Mouse (Mus musculus): ENCODE measurements around the gene Prox2. TPM values are rescaled to one million over a fixed set of nuclear protein-coding genes. Genes with fewer than 3 reads are reported as not detected.

The Prox2 gene
- polyA plus RNA-seq, 2 experiments, result 2.5 to 3.2 TPM

GRCm38 (mm10) chr12:85084257-85084656 lies 26.3 kb downstream of the Prox2 start:
- WGBS, result 86% methylated on average over 2 of the region's 2 CpGs
- Histone ChIP-seq H3K9ac (ENCODE audit: low read depth, low read length, severe bottlenecking) (no peak overlapping the region), H3K27me3 (ENCODE audit: control insufficient read depth, insufficient read depth, low read length) (no peaks in the 10 kb centered on the region), H3K4me1 (ENCODE audit: control insufficient read depth, insufficient read depth, low read length) (no peaks in the 10 kb centered on the region), H3K9me3 (ENCODE audit: control insufficient read depth, low read length) (no peaks in the 10 kb centered on the region), H3K36me3 (ENCODE audit: control insufficient read depth, insufficient read depth, low read length) (peaks cover 28% of the 10 kb centered on the region), H3K4me2 (replicated peaks; ENCODE audit: low read depth, low read length, severe bottlenecking) (no peak overlapping the region), H3K4me3 (replicated peaks; ENCODE audit: low read length) (no peak overlapping the region), H3K27ac (replicated peaks; ENCODE audit: low read depth, low read length) (no peak overlapping the region)
- no peak for DNase-seq (ENCODE audit: low spot score)
- no peak for ATAC-seq (ENCODE audit: low FRiP score, low read depth)
- TF ChIP-seq POLR2A (IDR thresholded peaks at IDR 0.05; ENCODE audit: borderline replicate concordance, extremely low read depth, insufficient read depth, insufficient read length), result no peak

- Histone ChIP-seq H3K4me1 (ENCODE audit: control insufficient read depth, insufficient read depth, low read length) (no peaks in the 10 kb centered on the region), H3K27ac (replicated peaks; ENCODE audit: low read depth, low read length) (no peak overlapping the region), H3K4me2 (replicated peaks; ENCODE audit: low read depth, low read length, severe bottlenecking) (no peak overlapping the region), H3K36me3 (ENCODE audit: control insufficient read depth, insufficient read depth, low read length) (peaks cover 33% of the 10 kb centered on the region), H3K9me3 (ENCODE audit: control insufficient read depth, low read length) (no peaks in the 10 kb centered on the region), H3K4me3 (replicated peaks; ENCODE audit: low read length) (no peak overlapping the region), H3K27me3 (ENCODE audit: control insufficient read depth, insufficient read depth, low read length) (no peaks in the 10 kb centered on the region), H3K9ac (ENCODE audit: low read depth, low read length, severe bottlenecking) (no peak overlapping the region)
- WGBS, result 82% methylated on average over 3 of the region's 3 CpGs
- no peak for DNase-seq (ENCODE audit: low spot score)
- no peak for TF ChIP-seq POLR2A (IDR thresholded peaks at IDR 0.05; ENCODE audit: borderline replicate concordance, extremely low read depth, insufficient read depth, insufficient read length)
- no peak for ATAC-seq (ENCODE audit: low FRiP score, low read depth)
Observed at GRCm38 (mm10) chr12:85077100-85077499, 33.5 kb downstream of the Prox2 start.

GRCm38 (mm10) chr12:85071043-85071442 lies 39.5 kb downstream of the Prox2 start:
- peaks cover 71% of the 10 kb centered on the region for H3K36me3 ChIP-seq (ENCODE audit: control insufficient read depth, insufficient read depth, low read length)
- no peaks in the 10 kb centered on the region for H3K4me1 ChIP-seq (ENCODE audit: control insufficient read depth, insufficient read depth, low read length)
- no peak for TF ChIP-seq POLR2A (IDR thresholded peaks at IDR 0.05; ENCODE audit: borderline replicate concordance, extremely low read depth, insufficient read depth, insufficient read length)
- H3K9ac ChIP-seq (ENCODE audit: low read depth, low read length, severe bottlenecking), result no peak overlapping the region
- DNase-seq (ENCODE audit: low spot score), result no peak
- no peak overlapping the region for H3K27ac ChIP-seq (replicated peaks; ENCODE audit: low read depth, low read length)
- H3K9me3 ChIP-seq (ENCODE audit: control insufficient read depth, low read length), result no peaks in the 10 kb centered on the region
- no peak overlapping the region for H3K4me3 ChIP-seq (replicated peaks; ENCODE audit: low read length)
- ATAC-seq (ENCODE audit: low FRiP score, low read depth), result no peak
- no peaks in the 10 kb centered on the region for H3K27me3 ChIP-seq (ENCODE audit: control insufficient read depth, insufficient read depth, low read length)
- no peak overlapping the region for H3K4me2 ChIP-seq (replicated peaks; ENCODE audit: low read depth, low read length, severe bottlenecking)

DNA sequence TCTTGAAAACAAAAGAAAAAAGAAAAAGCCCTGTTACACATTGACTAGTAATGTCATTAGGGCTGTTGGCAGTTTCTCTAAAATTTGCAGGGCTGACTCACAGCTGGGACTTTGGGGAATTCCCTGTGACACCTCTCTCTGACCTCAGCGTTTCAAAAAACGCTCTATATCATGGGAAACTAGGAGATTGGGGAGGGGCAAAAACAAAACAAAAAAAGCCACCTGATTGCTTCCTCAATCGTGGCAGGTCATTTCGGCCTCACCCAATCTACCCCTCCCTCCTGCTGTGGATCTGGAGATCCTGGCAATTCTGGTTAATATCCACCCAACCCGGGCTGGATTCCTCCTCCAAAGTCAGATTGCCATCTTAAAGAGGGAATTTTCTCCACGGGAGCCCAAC lies 59.3 kb downstream of the Prox2 start:
- no peaks in the 10 kb centered on the region for H3K27me3 ChIP-seq (ENCODE audit: control insufficient read depth, insufficient read depth, low read length)
- no peak overlapping the region for H3K4me3 ChIP-seq (replicated peaks; ENCODE audit: low read length)
- no peak overlapping the region for H3K4me2 ChIP-seq (replicated peaks; ENCODE audit: low read depth, low read length, severe bottlenecking)
- no peak overlapping the region for H3K9ac ChIP-seq (ENCODE audit: low read depth, low read length, severe bottlenecking)
- WGBS, result 82% methylated on average over 6 of the region's 6 CpGs
- H3K4me1 ChIP-seq (ENCODE audit: control insufficient read depth, insufficient read depth, low read length), result no peaks in the 10 kb centered on the region
- no peak for ATAC-seq (ENCODE audit: low FRiP score, low read depth)
- no peak overlapping the region for H3K27ac ChIP-seq (replicated peaks; ENCODE audit: low read depth, low read length)
- no peak for TF ChIP-seq POLR2A (IDR thresholded peaks at IDR 0.05; ENCODE audit: borderline replicate concordance, extremely low read depth, insufficient read depth, insufficient read length)
- peaks cover 70% of the 10 kb centered on the region for H3K36me3 ChIP-seq (ENCODE audit: control insufficient read depth, insufficient read depth, low read length)
- H3K9me3 ChIP-seq (ENCODE audit: control insufficient read depth, low read length), result no peaks in the 10 kb centered on the region
- DNase-seq (ENCODE audit: low spot score), result no peak

Other genes starting within 250 kb of the Prox2 start
- 12.3 and 17.1 TPM in 2 replicates for gene Ltbp2, start 234.2 kb downstream of the Prox2 start, polyA plus RNA-seq (2012; rRNA removed)
- 4.4 and 5.2 TPM in 2 replicates for gene Ltbp2, start 234.2 kb downstream of the Prox2 start, polyA plus RNA-seq (2014; fragmentation: Nextera tagmentation; extraction: Ambion mirVana)
- gene Fcf1, start 139.9 kb downstream of the Prox2 start, polyA plus RNA-seq (2012; rRNA removed), result 78.9 and 132 TPM in 2 replicates
- gene Fcf1, start 139.9 kb downstream of the Prox2 start, polyA plus RNA-seq (2014; fragmentation: Nextera tagmentation; extraction: Ambion mirVana), result 138 and 141 TPM in 2 replicates
- 24.5 and 28.9 TPM in 2 replicates for gene Arel1, start 139.9 kb downstream of the Prox2 start, polyA plus RNA-seq (2012; rRNA removed)
- gene Arel1, start 139.9 kb downstream of the Prox2 start, polyA plus RNA-seq (2014; fragmentation: Nextera tagmentation; extraction: Ambion mirVana), result 13.9 and 16.6 TPM in 2 replicates
- 47.5 and 50.9 TPM in 2 replicates for gene Ylpm1, start 114.4 kb downstream of the Prox2 start, polyA plus RNA-seq (2012; rRNA removed)
- 38.5 and 40.9 TPM in 2 replicates for gene Ylpm1, start 114.4 kb downstream of the Prox2 start, polyA plus RNA-seq (2014; fragmentation: Nextera tagmentation; extraction: Ambion mirVana)
- gene Dlst, start 74 bp upstream of the Prox2 start, polyA plus RNA-seq (2012; rRNA removed), result 155 and 168 TPM in 2 replicates
- 95.7 and 99.0 TPM in 2 replicates for gene Dlst, start 74 bp upstream of the Prox2 start, polyA plus RNA-seq (2014; fragmentation: Nextera tagmentation; extraction: Ambion mirVana)
- gene Rps6kl1, start 40.5 kb upstream of the Prox2 start, polyA plus RNA-seq (2012; rRNA removed), result 0.37 and 0.43 TPM in 2 replicates
- 0.39 and 0.50 TPM in 2 replicates for gene Rps6kl1, start 40.5 kb upstream of the Prox2 start, polyA plus RNA-seq (2014; fragmentation: Nextera tagmentation; extraction: Ambion mirVana)
- 10.0 and 10.3 TPM in 2 replicates for gene Pgf, start 67.0 kb upstream of the Prox2 start, polyA plus RNA-seq (2012; rRNA removed)
- 14.6 and 16.1 TPM in 2 replicates for gene Pgf, start 67.0 kb upstream of the Prox2 start, polyA plus RNA-seq (2014; fragmentation: Nextera tagmentation; extraction: Ambion mirVana)
- gene Eif2b2, start 108.7 kb upstream of the Prox2 start, polyA plus RNA-seq (2012; rRNA removed), result 109 and 128 TPM in 2 replicates
- gene Eif2b2, start 108.7 kb upstream of the Prox2 start, polyA plus RNA-seq (2014; fragmentation: Nextera tagmentation; extraction: Ambion mirVana), result 78.2 and 79.6 TPM in 2 replicates
- gene Mlh3, start 159.8 kb upstream of the Prox2 start, polyA plus RNA-seq (2012; rRNA removed), result 11.3 and 12.3 TPM in 2 replicates
- gene Mlh3, start 159.8 kb upstream of the Prox2 start, polyA plus RNA-seq (2014; fragmentation: Nextera tagmentation; extraction: Ambion mirVana), result 8.6 and 9.3 TPM in 2 replicates
- 20.2 and 32.3 TPM in 2 replicates for gene Acyp1, start 177.7 kb upstream of the Prox2 start, polyA plus RNA-seq (2012; rRNA removed)
- 40.6 and 45.3 TPM in 2 replicates for gene Acyp1, start 177.7 kb upstream of the Prox2 start, polyA plus RNA-seq (2014; fragmentation: Nextera tagmentation; extraction: Ambion mirVana)
- 0.65 and 0.75 TPM in 2 replicates for gene Zc2hc1c, start 177.8 kb upstream of the Prox2 start, polyA plus RNA-seq (2012; rRNA removed)
- 1.5 and 1.6 TPM in 2 replicates for gene Zc2hc1c, start 177.8 kb upstream of the Prox2 start, polyA plus RNA-seq (2014; fragmentation: Nextera tagmentation; extraction: Ambion mirVana)
- 47.4 and 49.0 TPM in 2 replicates for gene Nek9, start 228.6 kb upstream of the Prox2 start, polyA plus RNA-seq (2012; rRNA removed)
- gene Nek9, start 228.6 kb upstream of the Prox2 start, polyA plus RNA-seq (2014; fragmentation: Nextera tagmentation; extraction: Ambion mirVana), result 22.0 and 22.2 TPM in 2 replicates

Measured in limb, embryonic 14.5 days (tissue).